Mouse (Mus musculus) limb, embryonic 12.5 days (tissue): ENCODE measurements around the gene Fer. TPM values are rescaled to one million over a fixed set of nuclear protein-coding genes. Genes with fewer than 3 reads are reported as not detected.
"Not testable (repeated sequence)": the region's sequence is repeated elsewhere in the genome, so short reads cannot be mapped to it uniquely, and the experiment has no call there.

Experiments
- ATAC-seq: fragments of 200-750 bp; cut with Nextera tagmentation; 2 replicates; pipeline ENCODE4 v1.8.0; 2017; ENCODE audit warnings: low read depth, moderate TSS enrichment; ENCODE audit not compliant: insufficient number of reproducible peaks, insufficient read depth, low FRiP score, low TSS enrichment
- H3K27ac ChIP-seq: fragments of 300-500 bp; sonication (generic); 2 replicates; pipeline ENCODE4 v1.5.1; 2016; ENCODE audit warnings: mild to moderate bottlenecking, moderate library complexity
- H3K27me3 ChIP-seq: fragments of 300-500 bp; sonication (generic); 2 replicates; pipeline ENCODE4 v1.6.1; 2016; ENCODE audit warnings: mild to moderate bottlenecking, moderate library complexity
- H3K36me3 ChIP-seq: fragments of 300-500 bp; sonication (generic); 2 replicates; pipeline ENCODE4 v1.6.1; 2016; ENCODE audit warnings: mild to moderate bottlenecking, moderate library complexity
- H3K4me1 ChIP-seq: fragments of 300-500 bp; sonication (generic); replicated peaks from 2 replicates; pipeline ENCODE4 v1.6.1; 2016
- H3K4me2 ChIP-seq: fragments of 300-500 bp; sonication (generic); 2 replicates; pipeline ENCODE4 v1.6.1; 2016; ENCODE audit warnings: mild to moderate bottlenecking, moderate library complexity
- H3K4me3 ChIP-seq: fragments of 300-500 bp; sonication (generic); replicated peaks from 2 replicates; pipeline ENCODE4 v1.5.1; 2016; ENCODE audit warnings: mild to moderate bottlenecking
- H3K9ac ChIP-seq: fragments of 300-500 bp; sonication (generic); replicated peaks from 2 replicates; pipeline ENCODE4 v1.6.1; 2016; ENCODE audit warnings: mild to moderate bottlenecking, moderate library complexity
- H3K9me3 ChIP-seq: fragments of 300-500 bp; sonication (generic); 2 replicates; pipeline ENCODE4 v1.6.1; 2016; ENCODE audit warnings: mild to moderate bottlenecking, moderate library complexity
- WGBS: fragments of 180-500 bp; shearing (Covaris S2); methylation state at CpG from one replicate; pipeline ENCODE4 v1.1.7; 2016; 5-methylcytosine and 5-hydroxymethylcytosine counted together
- polyA plus RNA-seq: library from polyadenylated mRNA; unstranded; fragments of >200 nt; fragmentation: Nextera tagmentation; extraction: Ambion mirVana; gene quantifications from 2 replicates; pipeline ENCODE4 v1.2.1, GENCODE M21; 2016

Fer gene
- polyA plus RNA-seq, 1 experiment from 2014 or later = 27.0 TPM

GRCm38 (mm10) chr17:63839636-63840269 is 23.1 kb upstream of the Fer start:
- no peak overlapping the region for H3K27ac ChIP-seq
- 97% methylated on average over 3 of the region's 3 CpGs for WGBS
- no peaks in the 10 kb centered on the region for H3K4me1 ChIP-seq

GRCm38 (mm10) chr17:63842226-63842625 is 20.6 kb upstream of the Fer start:
- Histone ChIP-seq H3K36me3 (no peaks in the 10 kb centered on the region), H3K4me1 (no peaks in the 10 kb centered on the region), H3K27ac (no peak overlapping the region), H3K27me3 (no peaks in the 10 kb centered on the region), H3K9ac (no peak overlapping the region), H3K4me3 (no peak overlapping the region), H3K9me3 (0 out of 2 replicates have a peak, but pooled peaks cover 3% of the 10 kb centered on the region), H3K4me2 (no peak overlapping the region)
- ATAC-seq = no peak
- 86% methylated on average over 1 of the region's 1 CpGs for WGBS

More at GRCm38 (mm10) chr17:63839636-63840269, 23.1 kb upstream of the Fer start:
- H3K4me2 ChIP-seq = no peak overlapping the region
- H3K9me3 ChIP-seq = 0 out of 2 replicates have a peak, but pooled peaks cover 3% of the 10 kb centered on the region
- H3K27me3 ChIP-seq = no peaks in the 10 kb centered on the region
- no peak for ATAC-seq
- no peaks in the 10 kb centered on the region for H3K36me3 ChIP-seq
- no peak overlapping the region for H3K4me3 ChIP-seq
- H3K9ac ChIP-seq = no peak overlapping the region

DNA sequence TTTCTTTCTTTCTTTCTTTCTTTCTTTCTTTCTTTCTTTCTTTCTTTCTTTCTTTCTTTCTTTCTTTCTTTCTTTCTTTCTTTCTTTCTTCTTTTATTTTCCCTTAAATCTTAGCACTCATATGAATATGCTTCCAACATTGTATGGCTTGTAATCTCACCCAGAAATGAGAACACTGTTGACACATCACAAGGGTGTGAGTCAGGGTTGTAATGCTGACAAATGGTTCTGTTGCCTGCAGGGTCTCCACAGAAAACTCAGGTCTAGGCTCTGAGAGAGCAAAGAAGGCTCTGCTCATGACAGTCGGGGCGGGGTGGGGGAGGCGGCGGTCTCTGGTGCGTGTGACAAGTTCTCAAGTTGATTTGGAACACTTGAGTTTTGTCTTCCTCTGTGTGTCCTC is 17.9 kb upstream of the Fer start:
- H3K4me1 ChIP-seq = no peaks in the 10 kb centered on the region
- no peak overlapping the region for H3K4me2 ChIP-seq
- no peak overlapping the region for H3K4me3 ChIP-seq
- 74% methylated on average over 5 of the region's 5 CpGs for WGBS
- no peaks in the 10 kb centered on the region for H3K9me3 ChIP-seq
- H3K9ac ChIP-seq = no peak overlapping the region
- no peak for ATAC-seq
- no peaks in the 10 kb centered on the region for H3K36me3 ChIP-seq
- H3K27ac ChIP-seq = no peak overlapping the region
- no peaks in the 10 kb centered on the region for H3K27me3 ChIP-seq

- not testable (repeated sequence) for H3K4me1 ChIP-seq, H3K27me3 ChIP-seq, ATAC-seq, H3K9ac ChIP-seq, H3K36me3 ChIP-seq, H3K4me3 ChIP-seq, H3K27ac ChIP-seq, H3K9me3 ChIP-seq, H3K4me2 ChIP-seq
- 95% methylated on average over 3 of the region's 3 CpGs for WGBS
These were observed 17.1 kb upstream of the Fer start for GRCm38 (mm10) chr17:63845766-63846165.

GRCm38 (mm10) chr17:63849151-63849550 is 13.7 kb upstream of the Fer start:
- H3K9ac ChIP-seq = peak overlapping the region; percentile 71
- peak overlapping the region; percentile 56 for H3K4me2 ChIP-seq
- H3K4me3 ChIP-seq = peak overlapping the region; percentile 65
- no peaks in the 10 kb centered on the region for H3K4me1 ChIP-seq
- 13% methylated on average over 6 of the region's 6 CpGs for WGBS
- H3K27me3 ChIP-seq = no peaks in the 10 kb centered on the region
- H3K9me3 ChIP-seq = no peaks in the 10 kb centered on the region
- H3K27ac ChIP-seq = peak overlapping the region; percentile 74
- no peaks in the 10 kb centered on the region for H3K36me3 ChIP-seq
- ATAC-seq = peak; percentile 29

- peak; percentile 100 for ATAC-seq
- 0% methylated on average over 22 of the region's 22 CpGs for WGBS
- no peaks in the 10 kb centered on the region for H3K27me3 ChIP-seq
- no peaks in the 10 kb centered on the region for H3K36me3 ChIP-seq
- H3K4me1 ChIP-seq = no peaks in the 10 kb centered on the region
- H3K9ac ChIP-seq = peak overlapping the region; percentile 71
- peak overlapping the region; percentile 65 for H3K4me3 ChIP-seq
- H3K27ac ChIP-seq = peak overlapping the region; percentile 74
- peak overlapping the region; percentile 56 for H3K4me2 ChIP-seq
- H3K9me3 ChIP-seq = no peaks in the 10 kb centered on the region
These were observed 13.3 kb upstream of the Fer start for GRCm38 (mm10) chr17:63849566-63849965.

- 86% methylated on average over 9 of the region's 9 CpGs for WGBS
- H3K4me1 ChIP-seq = no peaks in the 10 kb centered on the region
- no peaks in the 10 kb centered on the region for H3K27me3 ChIP-seq
- no peak; the same call in 1 of the 2 replicates for ATAC-seq
- peak overlapping the region; percentile 56; the same call in 1 of the 2 replicates for H3K4me2 ChIP-seq
- no peaks in the 10 kb centered on the region for H3K9me3 ChIP-seq
- H3K27ac ChIP-seq = no peak overlapping the region
- H3K4me3 ChIP-seq = no peak overlapping the region
- H3K36me3 ChIP-seq = no peaks in the 10 kb centered on the region
- H3K9ac ChIP-seq = no peak overlapping the region
These were observed 12.8 kb upstream of the Fer start for GRCm38 (mm10) chr17:63850016-63850415.

- 92% methylated on average over 7 of the region's 7 CpGs for WGBS
- H3K4me2 ChIP-seq = no peak overlapping the region
- H3K9me3 ChIP-seq = no peaks in the 10 kb centered on the region
- no peak overlapping the region for H3K4me3 ChIP-seq
- H3K4me1 ChIP-seq = peaks cover 4% of the 10 kb centered on the region
- no peaks in the 10 kb centered on the region for H3K27me3 ChIP-seq
- no peak overlapping the region for H3K9ac ChIP-seq
- no peak for ATAC-seq
- H3K27ac ChIP-seq = no peak overlapping the region
- no peaks in the 10 kb centered on the region for H3K36me3 ChIP-seq
These were observed 5.8 kb upstream of the Fer start for GRCm38 (mm10) chr17:63857023-63857544.

DNA sequence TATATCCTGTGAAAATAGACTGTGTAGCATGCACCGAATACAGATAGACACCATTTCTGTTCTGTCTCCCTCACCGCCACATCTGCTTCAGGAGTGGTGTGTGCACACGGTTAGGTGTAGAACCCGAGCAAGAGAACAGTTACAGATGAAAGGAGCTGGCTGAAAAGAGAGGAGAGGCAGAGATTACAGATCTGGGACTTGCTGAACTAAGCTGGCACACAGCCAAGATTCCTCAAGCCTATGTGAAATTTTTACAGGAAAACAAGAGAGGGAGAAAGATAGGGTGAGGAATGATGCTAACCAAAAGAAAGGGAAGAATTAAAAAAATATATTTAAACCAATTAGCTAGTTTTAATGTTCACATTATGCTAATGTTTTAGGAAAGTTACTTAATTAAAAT is 1.9 kb upstream of the Fer start:
- H3K36me3 ChIP-seq = no peaks in the 10 kb centered on the region
- 58% methylated on average over 4 of the region's 4 CpGs for whole genome bisulfite sequencing
- no peaks in the 10 kb centered on the region for H3K27me3 ChIP-seq
- H3K9me3 ChIP-seq = no peaks in the 10 kb centered on the region
- H3K27ac ChIP-seq = no peak overlapping the region
- no peak overlapping the region for H3K4me3 ChIP-seq
- H3K4me2 ChIP-seq = no peak overlapping the region
- peaks cover 4% of the 10 kb centered on the region for H3K4me1 ChIP-seq
- no peak for ATAC-seq
- no peak overlapping the region for H3K9ac ChIP-seq

DNA sequence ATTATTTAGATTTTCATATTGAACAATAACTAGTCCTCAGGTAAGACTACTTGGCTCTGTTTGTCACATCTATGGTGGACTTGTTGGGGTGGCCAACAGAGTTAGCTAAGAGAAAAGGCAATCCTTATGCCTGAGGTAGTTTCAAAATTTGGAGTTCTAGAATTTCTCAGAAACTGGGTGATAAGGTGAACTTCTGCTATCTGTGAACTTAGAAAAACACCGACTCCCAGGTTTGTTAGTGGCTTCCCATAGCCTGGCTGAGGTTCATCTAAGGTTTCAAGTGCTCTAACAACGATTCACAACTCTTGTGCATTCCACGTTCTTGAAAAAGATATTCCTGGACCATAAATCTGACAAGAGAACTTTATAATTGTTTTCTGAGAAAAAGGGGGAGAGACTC is 463 bp upstream of the Fer start:
- Histone ChIP-seq H3K9me3 (no peaks in the 10 kb centered on the region), H3K4me2 (no peak overlapping the region), H3K27ac (no peak overlapping the region)

DNA sequence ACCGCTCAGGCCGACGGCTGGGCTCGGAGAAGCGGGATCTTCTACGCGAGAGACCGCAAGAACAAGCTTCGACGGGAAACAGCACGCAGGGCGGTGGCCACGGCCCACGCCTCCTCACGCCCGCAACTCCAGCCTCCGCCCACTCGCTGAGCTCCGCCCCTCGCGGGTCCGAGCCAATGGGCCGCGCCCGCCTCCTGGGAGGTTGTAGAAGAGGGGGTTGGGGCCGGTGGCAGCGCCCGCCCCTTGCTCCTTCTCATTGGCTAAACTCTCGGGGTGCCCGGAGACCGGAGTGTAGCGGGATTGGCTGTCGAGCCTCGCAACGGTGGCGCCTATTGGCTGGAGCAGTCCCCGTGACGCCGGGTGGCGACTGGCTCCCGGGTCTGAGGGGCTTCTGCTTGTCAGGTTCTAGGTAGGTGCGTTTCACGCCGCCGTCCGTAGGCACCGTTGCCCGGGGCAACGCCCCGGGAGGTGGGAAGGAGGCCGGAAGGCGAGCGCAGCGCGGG is 836 bp downstream of the Fer start, which contains the start of gene A930002H24Rik:
Gene A930002H24Rik (minus strand): TSS at position 145 of the 503 bp plus-strand sequence.
- peaks cover 4% of the 10 kb centered on the region for H3K4me1 ChIP-seq
- WGBS = under 1% methylated on average over 55 of the region's 55 CpGs
- no peaks in the 10 kb centered on the region for H3K36me3 ChIP-seq
- H3K27ac ChIP-seq = peak within 1 kb of the TSS; percentile 70
- H3K4me3 ChIP-seq = peak within 1 kb of the TSS; percentile 86
- ATAC-seq = peak; percentile 99
- H3K4me2 ChIP-seq = peak within 1 kb of the TSS; percentile 84
- H3K9ac ChIP-seq = peak within 1 kb of the TSS; percentile 84
- H3K9me3 ChIP-seq = no peaks in the 10 kb centered on the region
- no peaks in the 10 kb centered on the region for H3K27me3 ChIP-seq

More for the DNA sequence above, 463 bp upstream of the Fer start:
- Histone ChIP-seq H3K36me3 (no peaks in the 10 kb centered on the region), H3K4me1 (peaks cover 4% of the 10 kb centered on the region), H3K9ac (no peak overlapping the region), H3K27me3 (no peaks in the 10 kb centered on the region), H3K4me3 (no peak overlapping the region)
- 59% methylated on average over 3 of the region's 3 CpGs for WGBS
- ATAC-seq = no peak
